Mouse (Mus musculus) spleen, adult 12 weeks (tissue): ENCODE results near the gene Car10.

Experiments used
- DNase-seq: peaks from one replicate; pipeline ENCODE4 v3.0.0; 2022; ENCODE audit warnings: low spot score

Gene Car10

DNA sequence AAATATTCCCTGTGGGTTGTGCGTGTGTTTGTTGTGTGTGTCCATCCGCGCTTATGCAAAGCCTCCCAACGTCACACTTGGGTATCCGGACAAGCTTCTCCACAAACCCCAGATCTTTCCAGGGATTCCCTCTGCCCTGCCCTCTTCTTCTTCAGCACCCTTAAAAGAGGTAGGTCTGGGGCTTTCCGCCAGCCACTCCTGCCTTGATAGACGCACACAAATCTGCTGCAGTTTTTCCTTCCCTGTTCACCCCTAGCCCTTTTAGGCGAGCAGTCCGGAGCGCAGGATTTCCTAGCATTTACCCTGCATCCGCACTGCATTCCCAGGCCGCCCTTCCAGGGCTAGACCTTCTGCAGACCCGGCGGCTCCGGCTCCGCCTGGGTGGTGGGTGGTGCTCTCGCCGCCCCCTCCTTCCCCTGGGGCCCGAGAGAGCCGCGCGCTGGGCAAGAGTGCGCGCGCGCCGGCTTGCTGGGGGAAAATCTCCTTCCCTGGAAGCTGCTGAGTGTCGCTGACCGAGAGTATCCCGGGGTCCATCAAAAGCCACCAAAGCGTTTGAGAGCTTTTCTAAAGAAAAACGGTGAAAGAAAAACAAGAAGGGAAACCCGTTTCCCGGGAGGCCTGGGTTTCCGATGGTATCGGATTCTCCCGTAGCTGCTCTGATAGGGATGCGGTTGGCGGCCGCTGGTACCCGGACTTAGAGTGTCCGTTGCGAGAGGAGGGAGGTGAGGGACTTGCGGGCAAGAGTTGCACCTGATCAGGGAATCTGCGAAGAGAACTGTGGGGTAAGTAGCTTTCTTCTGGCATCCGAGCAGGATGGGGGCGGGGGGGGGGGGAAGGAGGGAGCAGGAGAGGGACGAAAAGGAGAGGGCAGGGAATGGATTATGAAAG is at the start of gene Car10:
TSS of gene Car10 (plus strand) at position 88 of the 888 bp plus-strand sequence.
- DNase-seq, result no peak

GRCm38 (mm10) chr11:93065021-93065420 is 32.8 kb upstream of the Car10 start:
- DNase-seq, result no peak

DNA sequence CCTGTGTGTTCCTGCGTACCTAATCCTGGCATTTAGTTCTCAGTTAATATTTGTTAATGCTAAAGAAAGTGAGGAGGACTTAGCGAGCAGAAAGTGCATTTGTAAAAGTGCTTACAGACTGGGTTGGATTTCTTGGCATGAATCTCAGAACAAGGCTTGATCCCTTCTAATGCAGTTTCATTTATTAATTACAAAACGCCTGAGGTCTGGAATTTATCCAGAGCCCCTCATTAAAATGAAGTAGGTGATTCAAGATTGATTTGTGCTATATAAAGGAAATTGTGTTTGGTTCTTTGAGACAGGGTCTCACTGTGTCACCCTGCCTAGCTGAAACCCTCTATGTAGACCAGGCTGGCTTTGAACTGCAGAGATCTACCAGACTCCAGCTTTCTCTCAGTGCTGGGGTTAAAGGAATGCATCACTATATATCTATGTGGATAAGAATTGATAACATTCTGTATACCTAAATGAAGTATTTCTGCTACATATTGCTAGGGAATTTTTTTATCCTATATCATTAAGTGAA is 32.1 kb upstream of the Car10 start:
- no peak for DNase-seq

- no peak for DNase-seq
These were observed 2.2 kb upstream of the Car10 start for GRCm38 (mm10) chr11:93095588-93095987.

GRCm38 (mm10) chr11:93097001-93097400 is 827 bp upstream of the Car10 start:
- no peak for DNase-seq

- no peak for DNase-seq
These were observed 387 bp upstream of the Car10 start for GRCm38 (mm10) chr11:93097431-93097851.

GRCm38 (mm10) chr11:93098933-93099381 is 1.1 kb downstream of the Car10 start:
- no peak for DNase-seq

- no peak for DNase-seq
These were observed 1.9 kb downstream of the Car10 start for GRCm38 (mm10) chr11:93099431-93100370.

- DNase-seq, result no peak
These were observed 2.8 kb downstream of the Car10 start for GRCm38 (mm10) chr11:93100606-93101005.

- no peak for DNase-seq
These were observed 3.3 kb downstream of the Car10 start for GRCm38 (mm10) chr11:93101106-93101505.

GRCm38 (mm10) chr11:93102321-93102720 is 4.5 kb downstream of the Car10 start:
- DNase-seq, result no peak

- no peak for DNase-seq
These were observed 5.4 kb downstream of the Car10 start for GRCm38 (mm10) chr11:93103101-93103815.

DNA sequence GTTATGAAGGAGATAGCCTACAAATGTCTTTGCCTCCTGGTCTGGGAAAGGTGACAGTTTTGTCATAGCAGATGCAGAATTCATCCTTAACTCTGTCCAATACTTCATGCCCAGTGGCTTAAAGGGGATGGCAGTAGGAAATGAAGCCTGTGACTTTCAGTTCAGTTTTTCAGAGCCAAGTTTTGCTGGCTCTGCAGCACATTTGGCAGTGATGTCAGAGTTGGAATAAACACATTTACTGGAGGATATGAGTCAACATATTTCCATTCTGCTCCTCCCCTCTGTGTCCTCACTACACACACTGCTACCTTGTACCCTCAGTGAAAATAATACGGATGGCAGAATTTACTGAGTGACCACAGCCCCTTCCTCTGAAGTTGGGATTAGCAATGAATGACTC is 11.6 kb downstream of the Car10 start:
- DNase-seq, result no peak

GRCm38 (mm10) chr11:93120766-93121415 is 23.1 kb downstream of the Car10 start:
- no peak for DNase-seq

- DNase-seq, result no peak
These were observed 25.9 kb downstream of the Car10 start for GRCm38 (mm10) chr11:93123691-93124090.

- no peak for DNase-seq
These were observed 28.6 kb downstream of the Car10 start for GRCm38 (mm10) chr11:93126466-93126865.

DNA sequence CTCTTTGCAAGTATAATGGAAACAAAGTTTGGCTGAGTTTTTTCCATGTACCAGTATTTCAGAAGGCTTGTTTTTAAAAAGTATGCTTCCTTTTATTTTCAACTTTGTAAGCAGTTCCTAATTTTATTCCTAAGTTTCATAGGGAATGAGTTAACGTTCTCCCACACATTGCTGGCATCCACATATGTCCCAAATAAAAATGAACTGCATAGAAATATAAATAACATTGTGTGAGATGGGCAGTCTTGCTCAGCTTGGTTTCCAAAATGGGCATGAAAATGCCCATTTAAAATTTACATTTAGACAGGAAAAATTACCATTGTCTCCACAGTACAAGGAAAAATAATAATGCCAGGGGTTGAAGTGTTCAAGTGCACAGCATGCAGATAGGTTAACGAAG is 30.7 kb downstream of the Car10 start:
- DNase-seq, result no peak

GRCm38 (mm10) chr11:93137841-93138240 is 40.0 kb downstream of the Car10 start:
- no peak for DNase-seq

GRCm38 (mm10) chr11:93141727-93142126 is 43.9 kb downstream of the Car10 start:
- DNase-seq, result no peak

GRCm38 (mm10) chr11:93144544-93144943 is 46.7 kb downstream of the Car10 start:
- DNase-seq, result no peak

GRCm38 (mm10) chr11:93154910-93155309 is 57.1 kb downstream of the Car10 start:
- DNase-seq, result no peak
